Mouse (Mus musculus) layer of hippocampus, adult 18-20 months (tissue): ENCODE measurements around the gene Map7. TPM values are rescaled to one million over a fixed set of nuclear protein-coding genes. Genes with fewer than 3 reads are reported as not detected.

ENCODE experiments used
- DNase-seq, 2 experiments: peaks; one replicate each; pipeline ENCODE4 v3.0.0; 2022; ENCODE audit warnings: low spot score in 2 of 2
- total RNA-seq, 2 experiments: library from RNA; stranded (reverse); gene quantifications; 2 replicates each; pipeline ENCODE4 v1.2.3; 2021

Map7 gene
- total RNA-seq, 2 experiments from 2014 or later = 117 to 134 TPM

DNA sequence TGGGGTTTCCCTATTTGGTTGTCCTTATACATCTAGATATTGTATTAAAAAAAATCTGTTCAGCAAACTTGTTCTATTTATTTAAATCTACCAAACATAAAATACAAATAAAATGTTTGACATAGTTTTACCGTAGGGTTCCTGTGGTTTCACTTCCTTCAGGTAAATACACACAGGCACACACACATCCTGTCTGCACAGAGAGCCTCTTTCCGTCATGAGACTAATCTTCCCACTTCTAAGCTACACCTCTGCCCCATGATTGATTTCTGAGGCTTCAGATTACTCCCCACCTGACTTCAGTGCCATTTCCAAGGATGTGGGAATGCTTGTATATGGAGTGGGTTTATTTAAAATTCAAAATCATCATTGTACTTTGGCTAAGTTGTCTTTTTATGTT is 133.2 kb downstream of the Map7 start:
- DNase-seq = no peak

DNA sequence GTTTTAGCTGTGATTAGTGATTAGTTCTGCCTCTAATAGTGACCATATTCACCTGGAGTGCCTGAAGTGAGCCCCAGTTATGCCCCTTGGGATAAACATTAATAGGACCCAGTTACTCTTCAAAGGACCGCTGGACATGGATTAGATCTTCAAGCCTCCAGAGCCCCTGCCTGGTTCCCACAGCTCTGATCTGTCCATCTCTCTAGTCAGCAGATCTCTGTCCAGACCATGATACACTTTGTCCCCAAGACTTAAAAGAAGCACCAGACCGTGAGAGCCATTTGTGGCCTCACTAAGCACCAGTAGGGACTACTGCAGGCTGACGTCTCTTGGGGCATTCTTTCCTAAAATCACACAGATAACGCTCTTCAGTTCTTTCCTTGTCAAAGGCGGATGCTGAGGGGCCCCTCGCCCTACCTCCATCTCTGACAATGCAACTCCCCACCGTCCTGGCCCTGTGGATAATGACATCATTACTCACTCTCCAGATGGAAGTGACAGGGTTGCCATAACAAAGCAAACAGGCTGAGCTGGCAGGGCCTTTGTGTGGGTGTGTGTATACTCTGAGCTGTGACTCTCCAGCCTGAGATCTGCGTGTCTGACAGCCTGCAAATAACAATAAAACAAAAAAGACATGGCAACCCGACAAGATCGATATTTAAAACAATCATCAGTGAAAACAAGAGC is 137.2 kb downstream of the Map7 start:
- peak; percentile 76 to 90 for DNase-seq

DNA sequence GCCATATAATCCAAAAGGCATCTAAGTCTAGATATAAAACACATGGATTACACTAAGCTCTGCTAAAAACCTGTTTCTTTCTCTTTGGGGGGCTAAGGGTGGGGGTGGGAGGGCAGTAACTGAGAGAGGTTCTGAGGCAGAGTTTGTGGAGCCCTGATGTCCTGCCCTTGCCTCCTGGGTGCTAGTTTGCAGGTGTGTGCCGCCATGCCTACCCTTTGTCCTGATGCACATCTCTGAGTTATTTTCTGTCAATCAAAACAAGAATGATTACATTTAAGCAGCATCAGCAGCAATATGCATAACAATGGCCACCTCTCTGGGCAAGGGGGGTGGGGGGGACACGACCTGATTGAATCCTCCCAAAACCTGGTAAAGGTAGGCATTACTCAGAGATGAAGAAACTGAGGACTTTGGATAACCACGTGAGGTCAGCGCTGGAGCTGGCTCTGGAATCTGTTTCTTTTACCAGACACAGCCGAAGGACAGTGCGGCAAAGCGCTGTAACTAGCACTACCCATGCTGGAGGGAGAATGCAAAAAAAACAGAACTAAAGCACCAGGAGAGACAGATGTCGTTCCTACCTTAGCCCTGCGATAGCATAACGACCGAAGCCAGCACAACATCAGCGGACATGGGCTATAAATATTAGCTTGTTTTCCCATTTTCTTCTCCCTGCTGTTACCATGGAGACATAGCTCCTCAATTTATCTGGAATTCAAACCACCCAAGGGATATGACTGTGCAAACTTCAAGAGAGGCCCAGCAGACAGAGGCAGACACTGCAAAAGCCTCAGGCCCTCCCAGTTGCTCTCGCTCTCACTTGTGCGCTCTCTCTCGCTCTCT is 137.9 kb downstream of the Map7 start:
- peak in 1 of 2 experiments; percentile 47 for DNase-seq

DNA sequence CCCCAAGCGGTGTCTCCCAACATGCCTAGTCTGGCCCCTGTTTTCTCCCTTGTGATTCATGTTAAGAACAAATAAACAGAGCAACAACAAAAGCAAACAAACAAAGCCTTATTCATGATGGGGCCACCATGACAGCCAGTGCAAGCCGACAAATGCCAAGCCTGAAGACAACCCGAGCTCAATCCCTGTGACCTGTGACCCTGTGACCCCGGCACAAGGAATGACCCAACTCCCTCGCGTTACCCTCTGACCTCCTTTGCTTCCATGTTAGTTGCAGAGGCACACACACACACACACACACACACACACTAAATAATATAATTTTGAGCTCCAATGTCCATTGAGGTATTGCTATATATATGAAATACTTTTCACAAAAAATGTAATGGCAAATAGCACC is 139.1 kb downstream of the Map7 start:
- no peak for DNase-seq

DNA sequence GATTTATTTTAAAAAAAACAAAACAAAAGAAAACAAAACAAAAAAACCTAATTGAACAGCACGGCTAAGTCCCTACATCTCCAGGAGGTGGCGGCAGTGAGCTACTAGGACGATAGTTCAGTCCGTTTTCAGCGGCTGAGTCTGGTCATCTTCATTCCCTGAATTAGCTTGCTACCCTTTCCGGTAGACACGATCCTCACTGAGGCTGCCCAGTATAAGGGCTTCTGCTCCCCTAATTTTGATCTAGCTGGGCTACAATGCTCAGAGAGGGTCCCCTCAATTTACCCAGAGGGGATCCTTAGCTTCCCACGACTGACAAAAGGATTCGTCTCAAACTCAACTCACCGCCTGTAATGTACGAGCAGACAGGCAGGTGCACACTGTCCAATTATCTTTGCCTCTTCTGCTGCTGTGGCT is 142.2 kb downstream of the Map7 start:
- DNase-seq = peak; percentile 71 to 79

DNA sequence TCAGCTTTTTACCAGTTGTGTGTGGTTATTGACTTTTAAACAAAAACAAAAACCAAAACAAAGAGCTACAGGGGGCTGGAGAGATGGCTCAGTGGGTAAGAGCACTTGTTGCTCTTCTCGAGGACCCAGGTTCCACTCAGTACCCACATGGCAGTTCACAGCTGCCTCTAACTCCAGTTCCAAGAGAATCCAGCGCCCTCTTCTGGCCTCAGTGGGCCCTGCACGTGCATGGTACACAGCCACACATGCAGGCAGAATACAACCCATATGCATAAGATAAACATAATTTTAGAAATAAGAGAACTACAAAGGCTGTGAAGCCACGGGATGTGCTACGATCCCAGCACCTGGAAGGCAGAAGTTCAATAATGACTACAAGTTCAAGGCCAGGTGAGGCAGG is 147.7 kb downstream of the Map7 start:
- DNase-seq = no peak

DNA sequence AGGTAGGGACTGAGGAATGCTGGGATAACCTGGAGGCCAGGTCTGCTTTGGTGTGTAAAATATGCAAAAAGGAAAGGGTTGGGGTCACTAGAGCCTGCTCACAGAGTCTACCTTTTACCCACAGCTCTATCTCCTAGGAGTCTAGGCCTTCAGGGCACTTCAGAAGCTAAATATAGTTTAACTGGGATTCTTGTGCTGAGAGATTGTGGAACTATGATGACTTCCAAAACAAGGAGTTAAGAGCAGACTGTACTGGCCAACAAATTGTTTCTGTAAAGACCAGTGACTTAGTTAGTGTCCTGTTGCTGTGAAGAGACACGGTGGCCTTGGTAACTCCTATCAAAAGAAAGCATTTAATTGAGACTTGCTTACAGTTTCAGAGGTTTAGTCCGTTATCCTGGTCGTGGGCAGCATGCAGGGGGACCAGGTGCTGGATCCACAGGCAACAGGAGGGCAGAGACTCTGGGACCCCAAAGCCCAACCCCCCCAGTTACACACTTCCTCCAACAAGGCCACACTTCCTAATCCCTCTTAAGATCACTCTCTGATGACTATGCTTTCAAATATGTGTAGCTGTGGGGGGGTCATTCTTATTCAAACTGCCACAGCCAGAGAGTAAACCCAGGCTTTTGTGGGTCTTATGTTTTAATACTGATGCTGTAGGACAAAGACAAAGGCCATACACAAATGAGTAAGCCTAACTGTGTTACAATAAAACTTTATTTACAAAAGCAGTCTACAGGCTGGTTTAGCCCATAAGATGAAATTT is 150.1 kb downstream of the Map7 start:
- no peak for DNase-seq

DNA sequence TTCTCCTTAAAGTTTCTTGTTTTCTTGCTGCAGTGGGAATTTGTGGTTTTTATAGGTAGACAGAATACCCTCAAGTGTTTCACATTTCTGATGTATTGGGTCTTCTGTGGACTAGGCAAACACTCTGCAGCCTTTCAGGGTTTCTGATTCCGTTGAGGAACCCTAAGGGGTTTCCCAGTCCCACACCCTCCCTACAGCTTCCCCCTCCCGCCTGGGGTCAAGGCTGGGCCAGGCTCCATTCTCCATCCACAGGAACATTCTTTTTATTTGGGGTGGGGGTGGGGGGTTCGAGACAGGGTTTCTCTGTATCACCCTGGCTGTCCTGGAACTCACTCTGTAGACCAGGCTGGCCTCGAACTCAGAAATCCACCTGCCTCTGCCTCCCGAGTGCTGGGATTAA is 150.8 kb downstream of the Map7 start:
- DNase-seq = no peak

DNA sequence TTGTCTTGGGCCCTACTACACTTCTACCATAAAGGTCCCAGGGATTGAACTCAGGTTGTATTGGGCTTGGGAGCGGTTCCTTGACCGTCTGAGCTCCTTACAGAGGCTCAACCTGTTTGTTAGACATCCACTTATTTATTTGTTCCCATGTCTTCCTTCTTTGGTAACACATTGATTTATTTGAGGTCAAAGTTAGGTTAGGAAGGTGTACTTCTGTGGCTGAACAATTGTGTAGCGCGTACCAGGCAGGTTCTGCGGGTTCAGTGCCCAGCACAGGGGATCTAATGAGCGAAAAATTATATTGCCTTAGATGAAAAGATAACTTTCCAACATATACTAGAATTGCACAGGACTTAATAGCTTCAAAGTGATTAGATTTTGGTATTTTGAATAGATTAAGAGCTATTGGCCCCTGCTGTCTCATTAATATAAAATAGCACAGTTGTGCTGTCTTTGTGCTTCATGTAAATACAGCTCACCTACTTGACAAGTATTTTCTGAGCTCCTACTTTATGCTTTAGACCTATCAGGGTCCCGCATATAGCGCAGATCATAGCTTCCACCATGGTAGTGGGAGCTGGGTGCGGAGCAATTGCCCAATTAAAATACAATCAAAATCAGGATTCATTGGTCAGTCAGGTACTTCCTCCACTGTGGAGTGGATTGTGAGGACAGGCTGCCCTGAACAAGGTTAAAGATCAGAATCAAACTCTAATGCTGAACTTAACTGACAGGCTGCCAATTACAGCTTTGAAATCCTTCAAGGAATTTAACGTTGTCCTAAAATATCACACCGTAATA is 162.9 kb downstream of the Map7 start:
- peak in 1 of 2 experiments; percentile 15 for DNase-seq

DNA sequence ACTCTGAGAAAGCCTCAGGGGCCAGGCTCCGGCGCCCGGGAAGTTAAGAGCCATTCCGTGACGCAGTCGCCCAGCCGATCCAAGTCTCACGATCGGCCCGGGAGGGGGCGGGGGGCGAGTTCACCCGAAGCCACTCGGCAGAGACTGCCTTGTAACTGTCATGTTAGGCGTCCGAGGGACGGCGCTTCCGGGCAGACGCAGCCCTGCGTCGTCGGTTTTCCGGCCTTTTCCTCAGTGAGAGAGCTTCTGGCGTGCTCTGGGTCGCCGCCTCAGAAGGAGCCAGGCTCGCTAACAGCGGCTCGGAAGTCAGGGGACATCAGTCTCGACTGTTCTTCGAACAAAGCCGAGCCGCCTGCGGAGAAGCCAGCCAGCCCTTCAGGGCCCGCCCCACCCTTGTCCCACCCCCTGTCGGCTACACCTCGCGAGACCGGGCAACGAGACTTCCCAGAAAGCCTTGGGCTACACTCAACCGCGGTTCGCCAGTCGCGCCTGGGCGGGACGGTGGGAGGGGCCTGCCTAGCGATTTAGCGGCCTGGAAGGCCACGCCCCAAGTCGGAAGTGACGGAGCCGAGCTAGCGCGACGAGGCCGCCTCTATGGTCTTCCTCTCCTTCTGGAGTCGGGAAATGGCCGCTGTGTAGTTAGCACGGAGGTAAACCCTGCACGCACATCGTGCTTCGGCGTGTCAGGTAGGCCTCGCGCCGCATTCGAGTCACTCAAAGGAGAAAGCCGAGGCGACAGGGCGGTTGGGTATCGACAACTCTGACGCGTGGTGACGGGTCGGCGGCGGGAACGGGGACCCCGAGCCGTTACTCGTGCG is 163.9 kb downstream of the Map7 start, which contains the start of gene Bclaf1:
TSS of gene Bclaf1 (plus strand) at position 552 of the 818 bp plus-strand sequence.
- peak; percentile 99 for DNase-seq

DNA sequence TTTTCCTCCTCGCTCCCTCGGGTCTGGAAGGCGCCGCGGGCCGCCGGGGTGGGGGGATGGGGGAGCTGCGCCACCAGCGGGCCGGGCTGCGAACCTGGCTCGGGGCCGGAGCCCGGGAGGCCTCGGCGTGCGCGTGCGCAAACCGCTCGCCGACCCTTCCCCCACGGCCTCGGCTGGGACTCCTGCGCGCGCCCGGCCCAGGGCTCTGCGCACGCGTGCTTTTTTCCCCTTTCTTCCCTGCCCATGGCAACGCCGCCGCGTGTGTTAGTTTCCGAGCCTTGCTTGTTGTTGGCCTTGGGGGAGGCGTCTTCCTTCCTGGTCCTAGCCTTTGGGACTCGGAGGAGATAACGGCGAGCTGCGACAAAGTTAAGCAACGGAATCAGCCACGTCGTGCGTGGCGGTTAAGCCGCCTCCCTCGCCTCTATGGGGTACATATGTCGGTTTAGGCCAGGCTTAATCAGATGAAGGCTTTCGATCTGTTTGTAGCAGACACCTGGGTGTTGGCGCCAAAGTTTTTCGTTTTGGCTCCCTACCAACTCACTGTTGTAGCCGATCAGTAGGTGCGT is 164.5 kb downstream of the Map7 start:
- DNase-seq = peak; percentile 83 to 94

DNA sequence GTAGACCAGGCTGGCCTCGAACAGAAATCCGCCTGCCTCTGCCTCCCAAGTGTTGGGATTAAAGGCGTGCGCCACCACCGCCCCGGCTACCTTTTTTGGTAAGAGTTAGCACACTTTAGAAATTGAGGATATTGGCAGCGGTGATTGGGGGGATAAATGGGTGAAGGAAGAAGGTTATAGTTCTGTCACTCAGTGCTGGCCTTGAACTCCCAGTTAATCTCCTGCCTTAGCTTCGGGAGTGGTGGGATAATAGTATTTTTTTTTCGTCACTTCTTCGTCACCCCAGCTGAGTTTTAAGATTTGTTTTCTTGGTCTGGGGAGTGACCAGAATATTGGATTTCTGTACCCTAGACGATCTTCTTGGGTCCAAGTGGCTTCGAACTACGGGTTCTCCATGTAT is 165.2 kb downstream of the Map7 start:
- no peak for DNase-seq

DNA sequence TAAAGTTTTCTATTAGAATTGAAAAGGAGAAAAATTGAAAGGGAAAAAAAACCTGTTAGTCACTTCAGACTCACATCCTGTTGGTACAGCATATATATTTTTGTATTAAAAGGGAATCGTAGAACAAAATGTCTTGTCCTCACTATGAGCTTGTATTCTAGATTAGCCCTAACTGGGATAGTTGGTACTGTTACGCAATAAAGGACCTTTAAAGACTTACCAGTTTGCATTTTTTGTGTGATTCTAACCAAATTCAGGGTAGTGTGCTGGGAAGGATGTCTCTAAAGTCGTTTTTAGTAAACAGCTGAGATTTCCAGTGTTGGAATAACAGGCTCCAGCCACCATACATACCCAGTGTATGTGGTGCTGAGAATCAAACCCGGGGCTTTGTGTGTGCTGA is 165.7 kb downstream of the Map7 start:
- no peak for DNase-seq

DNA sequence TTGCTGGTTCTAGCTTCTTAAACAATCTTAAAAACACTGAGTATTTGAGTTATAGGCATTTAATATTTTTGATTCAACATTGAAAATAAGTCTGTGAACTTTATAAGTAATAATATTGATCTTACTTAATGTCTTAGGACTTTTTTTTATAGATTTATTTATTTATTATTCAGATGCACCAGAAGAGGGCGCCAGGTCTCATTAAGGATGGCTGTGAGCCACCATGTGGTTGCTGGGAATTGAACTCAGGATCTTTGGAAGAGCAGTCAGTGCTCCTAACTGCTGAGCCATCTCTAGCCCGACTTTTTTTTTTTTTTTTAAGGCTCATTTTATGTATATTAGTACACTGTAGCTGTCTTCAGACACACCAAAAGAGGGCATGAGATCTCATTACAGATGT is 166.5 kb downstream of the Map7 start:
- DNase-seq = no peak

DNA sequence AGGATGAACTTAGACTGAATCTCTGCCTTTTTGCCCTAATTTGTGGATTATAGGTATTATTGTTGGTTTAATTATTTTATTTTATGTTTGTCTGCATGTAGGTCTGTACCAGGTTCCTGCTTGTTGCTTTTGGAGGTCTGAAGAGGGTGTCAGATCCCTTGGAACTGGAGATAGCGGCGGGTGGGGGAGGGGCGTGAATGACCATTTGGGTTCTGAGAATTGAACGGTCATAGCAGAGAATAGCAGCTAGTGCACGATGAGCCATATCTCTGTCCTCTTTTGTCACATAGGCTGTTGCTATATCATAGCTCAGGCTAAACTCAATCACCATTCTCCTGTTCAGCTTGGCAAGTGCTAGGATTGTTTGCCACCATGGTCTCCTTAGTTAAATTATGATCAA is 169.2 kb downstream of the Map7 start:
- DNase-seq = no peak

DNA sequence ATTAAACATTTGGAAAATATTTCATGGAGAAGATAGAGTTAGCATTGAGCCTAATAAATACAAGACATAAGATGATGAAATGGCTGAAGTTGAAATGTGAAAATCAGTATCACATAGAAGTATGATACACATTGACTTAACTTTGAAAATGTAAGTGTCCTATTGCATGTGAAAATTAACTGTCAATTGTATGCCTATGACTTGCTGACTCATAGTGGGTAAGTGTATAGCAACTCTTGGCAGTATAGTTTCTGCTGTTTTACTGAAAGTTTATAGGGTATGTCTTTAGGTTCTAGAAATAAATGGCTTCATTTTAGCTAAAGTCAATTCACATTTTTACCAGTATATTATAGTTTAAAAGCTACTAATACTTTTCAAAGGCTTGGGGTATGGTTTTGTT is 178.0 kb downstream of the Map7 start:
- DNase-seq = no peak
